Mouse (Mus musculus): Measurements from ENCODE around the gene Cldn34b3. TPM values are rescaled to one million over a fixed set of nuclear protein-coding genes. Genes with fewer than 3 reads are reported as not detected.
"Not testable (repeated sequence)": the region's sequence is repeated elsewhere in the genome, so short reads cannot be mapped to it uniquely, and the experiment has no call there.

Gene Cldn34b3
- polyA plus RNA-seq (2011; ENCODE audit: insufficient read length, low read depth, missing spikeins): not detected in 2 replicates

DNA sequence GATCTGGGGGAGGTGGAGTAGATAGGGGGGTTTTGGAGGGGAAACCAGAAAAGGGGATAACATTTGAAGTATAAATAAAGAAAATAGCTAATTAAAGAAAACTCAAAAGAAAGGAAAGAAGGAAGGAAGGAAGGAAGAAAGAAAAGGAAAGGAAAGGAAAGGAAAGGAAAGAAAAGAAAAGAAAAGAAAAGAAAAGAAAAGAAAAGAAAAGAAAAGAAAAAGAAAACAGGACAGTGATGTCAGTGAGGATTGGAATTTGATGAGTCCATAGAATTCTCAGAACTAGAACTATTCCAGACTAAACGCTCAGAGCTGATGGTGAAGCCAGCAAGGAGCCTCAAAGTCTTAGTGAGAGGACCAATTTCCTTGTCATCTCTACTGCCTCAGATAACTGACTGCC is at the start of gene Cldn34b3:
Gene Cldn34b3, plus strand, starts transcription at position 301 of the 400 bp plus-strand sequence.
- not testable (repeated sequence) for H3K4me3 ChIP-seq (ENCODE audit: insufficient read depth, low read length); H3K4me1 ChIP-seq (ENCODE audit: control insufficient read depth, insufficient read depth, low read length); H3K27ac ChIP-seq (ENCODE audit: insufficient read depth, low read length)

Other genes with a start within 250 kb of the Cldn34b3 start
- gene Cldn34b4, start 129.0 kb downstream of the Cldn34b3 start, polyA plus RNA-seq (2011; ENCODE audit: insufficient read length, low read depth, missing spikeins): not detected in 2 replicates